Mouse (Mus musculus) ES-E14 (cell line): ENCODE data around the gene Atg9b.

Experiments
- MAFK ChIP-seq: IDR thresholded peaks from 2 replicates; pipeline ENCODE4 v1.6.1; 2014; ENCODE audit warnings: mild to moderate bottlenecking, low read depth, low read length, inconsistent platforms; ENCODE audit not compliant: insufficient read depth
- ZC3H11A ChIP-seq: IDR thresholded peaks from 2 replicates; pipeline ENCODE4 v1.6.1; 2012; ENCODE audit warnings: low read depth, mild to moderate bottlenecking, inconsistent platforms, low read length, borderline replicate concordance

DNA sequence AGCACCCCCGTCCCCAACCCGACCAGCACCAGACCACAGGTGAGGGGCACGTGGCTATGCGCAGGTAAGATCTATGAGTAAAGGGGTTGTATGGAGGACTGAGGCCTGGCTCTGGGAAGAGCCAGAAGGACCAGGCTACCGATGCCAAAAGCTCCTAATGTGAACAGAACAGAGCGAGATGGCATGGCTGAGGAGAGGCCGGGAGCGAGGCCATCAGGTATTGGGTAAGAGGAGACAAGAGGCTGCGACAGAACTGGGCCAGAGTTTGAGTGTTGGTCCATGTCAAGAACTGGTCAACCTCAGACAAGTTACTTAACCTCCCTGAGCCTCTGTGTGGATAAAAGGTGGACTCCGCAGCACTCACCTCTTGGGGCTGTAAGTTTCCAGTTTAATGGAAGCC is 27.0 kb downstream of the Atg9b start:
- TF ChIP-seq ZC3H11A (no peak), MAFK (no peak)
